Mouse (Mus musculus): ENCODE measurements around the gene Gm3383.
"Not testable (repeated sequence)": the region's sequence is repeated elsewhere in the genome, so short reads cannot be mapped to it uniquely, and the experiment has no call there.

The Gm3383 gene

DNA sequence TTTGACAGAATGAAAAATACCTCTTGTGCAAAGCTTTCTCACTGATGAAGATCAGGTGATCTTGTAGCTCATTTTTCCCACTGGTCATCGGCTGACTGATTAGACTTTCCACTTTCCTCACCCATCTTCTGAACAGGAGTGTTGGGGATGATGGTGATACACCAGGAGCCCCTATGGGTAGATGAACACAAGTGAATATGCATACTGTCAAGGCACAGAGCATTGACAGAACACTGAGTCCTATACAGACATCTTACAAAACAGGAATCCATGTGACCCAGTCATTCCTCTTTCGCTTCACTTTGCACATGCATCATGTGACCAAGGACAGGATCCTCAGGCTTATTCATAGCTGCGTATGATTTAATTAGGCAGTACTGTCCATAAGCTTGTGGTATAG lies at the start of gene Gm3383:
Gene Gm3383 (minus strand): TSS at position 101 of the 400 bp plus-strand sequence.
- not testable (repeated sequence) for DNase-seq (ENCODE audit: low read depth, low spot score)

GRCm38 (mm10) chr14:5855911-5856310 lies 48.1 kb upstream of the Gm3383 start:
- not testable (repeated sequence) for DNase-seq (ENCODE audit: low read depth, low spot score)

DNA sequence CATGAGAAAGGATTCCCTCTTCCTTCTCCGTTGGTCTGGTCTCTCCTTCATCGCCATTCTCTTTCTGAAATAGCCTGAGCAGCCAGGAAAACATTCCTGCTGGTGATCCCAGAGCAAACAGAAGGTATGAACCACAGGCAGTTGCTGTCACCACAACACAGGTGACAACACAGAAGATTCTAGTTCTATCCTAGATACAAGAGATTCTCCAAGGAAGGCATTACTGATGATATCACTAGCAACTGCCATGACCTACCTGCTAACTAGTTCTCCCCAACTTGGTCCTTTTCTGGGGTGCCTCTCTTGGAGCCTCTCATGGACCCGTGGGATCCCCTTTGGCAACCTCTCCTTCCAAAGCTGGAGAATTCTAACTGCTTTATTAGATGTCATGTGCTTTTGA lies 22.4 kb upstream of the Gm3383 start, which contains the start of gene Gm3424:
Gene Gm3424 (minus strand): TSS at position 101 of the 400 bp plus-strand sequence.
- not testable (repeated sequence) for DNase-seq (ENCODE audit: low read depth, low spot score)

DNA sequence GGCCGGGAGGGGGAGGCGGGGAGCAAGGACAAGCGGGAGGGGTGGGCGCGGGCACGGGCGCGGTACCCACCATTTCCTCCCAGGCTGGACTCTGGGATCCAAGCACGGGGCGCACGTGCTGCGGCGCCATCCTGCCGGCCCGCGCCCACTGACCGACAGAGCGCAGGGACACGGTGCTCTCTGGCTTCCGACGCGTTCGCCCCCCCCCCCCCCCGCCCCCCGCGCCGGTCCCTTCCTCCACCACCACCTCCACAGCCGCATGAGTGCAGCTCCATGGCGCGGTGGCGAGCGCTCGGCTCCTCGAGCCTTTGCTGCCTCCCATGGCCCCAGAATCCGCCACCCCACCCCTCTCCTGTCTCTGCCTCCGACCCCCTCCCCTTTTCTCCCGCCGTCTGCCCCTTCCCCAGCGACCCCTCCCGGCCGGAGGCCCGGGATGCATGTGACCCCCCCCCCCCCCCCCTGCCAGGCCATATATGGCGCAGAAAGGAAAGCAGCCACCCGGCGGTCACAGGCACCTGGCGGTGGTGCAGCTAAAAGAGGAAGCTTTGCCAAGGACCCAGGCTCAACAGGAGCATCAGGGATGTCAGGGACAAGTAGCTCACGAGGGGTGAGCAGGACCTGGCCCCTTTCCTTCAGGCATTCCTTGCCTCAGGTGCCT lies 5.0 kb upstream of the Gm3383 start:
- DNase-seq (ENCODE audit: low read depth, low spot score), result not testable (repeated sequence)

DNA sequence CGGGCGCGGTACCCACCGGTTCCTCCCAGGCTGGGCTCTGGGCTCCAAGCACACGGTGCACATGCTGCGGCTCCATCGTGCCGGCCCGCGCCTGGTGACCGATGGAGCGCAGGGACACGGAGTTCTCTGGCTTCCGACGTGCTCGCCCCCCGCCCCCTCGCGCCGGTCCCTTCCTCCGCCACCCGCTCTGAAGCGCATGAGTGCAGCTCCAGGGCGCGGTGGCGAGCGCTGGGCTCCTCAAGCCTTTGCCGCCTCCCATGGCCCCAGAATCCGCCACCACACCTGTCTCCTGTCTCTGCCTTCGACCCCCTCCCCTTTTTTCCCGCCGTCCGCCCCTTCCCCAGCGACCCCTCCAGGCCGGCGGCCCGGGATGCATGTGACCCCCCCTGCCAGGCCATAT lies 66.3 kb downstream of the Gm3383 start, which contains the start of gene Gm3373:
Gene Gm3373 (minus strand): TSS at position 101 of the 400 bp plus-strand sequence.
- not testable (repeated sequence) for DNase-seq (ENCODE audit: low read depth, low spot score)

GRCm38 (mm10) chr14:5687357-5687756 lies 120.4 kb downstream of the Gm3383 start, which contains the start of gene Gm9603:
Gm9603 (minus strand) TSS chr14:5687457.
- DNase-seq (ENCODE audit: low read depth, low spot score), result not testable (repeated sequence)

DNA sequence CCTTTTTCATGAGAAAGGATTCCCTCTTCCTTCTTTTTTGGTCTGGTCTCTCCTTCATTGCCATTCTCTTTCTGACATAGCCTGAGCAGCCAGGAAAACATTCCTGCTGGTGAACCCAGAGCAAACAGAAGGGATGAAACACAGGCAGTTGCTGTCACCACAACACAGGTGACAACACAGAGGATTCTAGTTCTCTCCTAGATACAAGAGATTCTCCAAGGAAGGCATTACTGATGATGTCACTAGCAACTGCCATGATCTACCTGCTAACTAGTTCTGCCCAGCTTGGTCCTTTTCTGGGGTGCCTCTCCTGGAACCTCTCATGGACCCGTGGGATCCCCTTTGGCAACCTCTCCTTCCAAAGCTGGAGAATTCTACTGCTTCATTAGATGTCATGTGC lies 174.9 kb downstream of the Gm3383 start, which contains the start of gene Gm8265:
Gene Gm8265 (minus strand): TSS at position 101 of the 400 bp plus-strand sequence.
- not testable (repeated sequence) for DNase-seq (ENCODE audit: low read depth, low spot score)
